Mouse (Mus musculus) thymus, adult 2 months (tissue): ENCODE measurements around the gene Aatf.

Experiments used
- CTCF ChIP-seq: fragments of 200-500 bp; IDR thresholded peaks from 2 replicates; pipeline ENCODE4 v1.5.1; 2012; ENCODE audit warnings: mild to moderate bottlenecking, control low read depth, low read length, moderate library complexity, borderline replicate concordance; ENCODE audit not compliant: control insufficient read depth, poor library complexity, insufficient read depth; ENCODE audit errors: extremely low read depth
- POLR2A ChIP-seq: fragments of 200-500 bp; IDR thresholded peaks from 2 replicates; pipeline ENCODE4 v1.6.1; 2012; ENCODE audit warnings: mild to moderate bottlenecking, low read length, control low read depth, moderate library complexity; ENCODE audit not compliant: control insufficient read depth, poor library complexity, insufficient read depth; ENCODE audit errors: extremely low read depth

- TF ChIP-seq CTCF (no peak), POLR2A (no peak)
These were observed 122.2 kb downstream of the Aatf start for GRCm38 (mm10) chr11:84391126-84391525.
